Mouse (Mus musculus) cerebellum, postnatal 25 days (tissue): ENCODE results near the gene Trip6.
A peak's percentile ranks its signal among the peaks of the same experiment; 100 is the strongest.
"Not testable (repeated sequence)": the region's sequence is repeated elsewhere in the genome, so short reads cannot be mapped to it uniquely, and the experiment has no call there.

Source experiments
- DNase-seq, 2 experiments: peaks; one replicate each; pipeline ENCODE4 v3.0.0; 2021; ENCODE audit warnings: mixed read lengths in 2 of 2

The Trip6 gene

DNA sequence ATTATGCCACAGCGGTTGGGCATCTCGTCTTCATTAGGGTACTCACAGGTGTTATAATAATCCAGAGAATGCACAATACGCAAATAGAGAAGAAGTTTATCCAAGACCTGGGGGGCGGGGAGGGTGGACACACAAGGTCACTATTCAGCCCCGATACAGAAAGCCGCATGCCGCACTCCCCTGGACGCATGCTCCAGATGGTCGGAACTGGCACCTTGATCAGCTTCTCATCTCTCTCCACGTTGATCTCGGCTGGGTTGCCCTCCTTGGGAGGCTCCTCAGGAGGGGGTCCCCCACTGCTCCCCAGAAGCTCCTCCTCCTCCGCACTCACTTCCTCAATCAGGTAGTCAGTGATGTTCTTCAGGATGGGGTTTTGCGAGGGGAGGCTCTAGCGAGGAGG, 17.1 kb downstream of the Trip6 start:
- DNase-seq = no peak

DNA sequence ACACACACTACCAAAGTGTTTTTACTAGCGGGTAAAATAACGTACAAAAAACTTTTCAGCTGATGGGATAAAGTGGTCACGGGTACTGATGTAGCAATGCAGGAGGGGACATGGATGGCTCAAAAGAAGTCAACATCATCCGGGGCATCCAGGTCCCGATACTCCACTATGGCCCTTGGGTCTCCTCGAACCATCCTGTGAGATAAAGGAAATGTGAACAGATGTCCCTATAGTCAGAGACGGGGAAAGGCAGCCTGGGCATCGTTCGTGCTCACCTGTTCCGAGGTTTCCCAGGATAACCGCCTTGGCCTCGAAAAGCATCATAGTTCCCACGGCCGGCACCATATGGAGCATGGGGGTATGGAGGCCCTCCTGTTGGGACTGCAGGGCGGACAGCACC, 18.5 kb downstream of the Trip6 start:
- DNase-seq = no peak

DNA sequence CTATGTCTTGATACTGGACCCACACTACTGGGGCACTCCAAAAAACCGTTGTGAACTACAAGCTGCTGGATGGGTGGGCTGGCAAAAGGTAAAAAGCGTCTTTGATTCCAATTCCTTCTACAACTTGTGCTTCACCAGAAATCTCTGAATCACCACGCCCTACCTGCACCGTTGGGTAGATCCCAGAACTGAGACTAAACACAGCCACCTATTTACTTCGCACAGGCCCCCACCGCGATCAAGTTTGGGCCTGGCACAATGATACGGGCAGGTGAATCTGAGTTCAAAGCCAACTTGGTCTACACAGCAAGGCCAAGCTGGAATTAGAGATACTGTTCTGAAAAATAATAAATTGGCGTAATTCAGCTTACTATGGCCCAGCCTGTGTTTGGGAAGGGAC, 18.9 kb downstream of the Trip6 start:
- DNase-seq = no peak

DNA sequence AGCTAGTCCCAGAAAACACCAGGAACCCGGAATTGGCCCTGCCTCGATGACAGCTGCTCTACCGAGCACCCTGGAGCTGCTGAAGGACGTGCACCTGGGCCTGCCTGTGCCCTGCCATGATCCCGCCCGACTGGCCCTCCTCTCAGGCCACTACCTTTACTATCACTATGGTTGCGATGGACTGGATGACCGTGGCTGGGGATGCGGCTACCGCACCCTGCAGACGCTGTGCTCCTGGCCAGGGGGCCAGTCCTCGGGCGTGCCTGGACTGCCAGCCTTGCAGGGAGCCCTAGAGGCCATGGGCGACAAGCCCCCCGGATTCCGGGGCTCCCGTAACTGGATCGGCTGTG, 19.5 kb downstream of the Trip6 start:
- no peak for DNase-seq

DNA sequence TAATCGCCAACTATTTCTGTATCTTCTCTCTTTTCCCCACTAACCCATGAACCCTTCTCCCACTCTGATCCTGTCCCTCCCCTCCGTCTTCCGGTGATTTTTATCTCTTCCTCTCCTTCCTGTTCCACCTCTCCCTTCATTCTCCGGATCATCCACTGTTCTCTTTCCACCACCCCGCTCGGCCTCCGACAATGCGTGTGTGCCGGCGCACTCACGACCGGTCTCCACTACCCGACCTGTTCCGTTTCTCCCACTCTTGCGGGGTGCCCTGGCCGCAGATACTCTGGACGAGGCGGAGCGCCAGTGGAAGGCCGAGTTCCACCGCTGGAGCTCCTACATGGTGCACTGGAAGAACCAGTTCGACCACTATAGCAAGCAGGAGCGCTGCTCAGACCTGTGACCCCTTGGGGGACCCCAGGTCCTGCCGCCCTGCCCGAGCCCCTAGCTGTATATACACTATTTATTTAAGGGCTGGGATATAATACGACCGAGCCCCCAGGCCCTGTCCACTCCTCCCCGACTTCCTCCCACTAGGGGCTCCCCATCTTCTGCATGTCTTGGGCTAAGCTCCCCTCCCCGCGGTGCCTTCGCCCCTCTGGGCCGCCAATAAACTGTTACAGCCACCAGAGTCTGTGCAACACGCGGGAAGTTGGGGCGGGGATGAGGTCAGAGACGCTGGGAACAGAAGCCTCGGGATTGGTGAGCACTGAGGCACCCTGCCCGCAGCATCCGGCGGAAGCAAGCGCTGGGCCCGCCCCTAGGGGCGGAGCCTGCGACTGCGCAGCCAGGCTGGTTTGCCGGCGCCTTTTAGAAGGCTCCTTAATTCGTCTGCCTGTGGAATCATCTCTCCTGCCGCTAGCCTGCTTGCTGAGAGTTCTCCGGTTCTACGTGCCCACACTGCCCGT, 20.1 kb downstream of the Trip6 start, which contains the start of gene Ufsp1:
Gene Ufsp1 (plus strand): TSS at position 791 of the 905 bp plus-strand sequence.
- peak; percentile 97 to 98 for DNase-seq

DNA sequence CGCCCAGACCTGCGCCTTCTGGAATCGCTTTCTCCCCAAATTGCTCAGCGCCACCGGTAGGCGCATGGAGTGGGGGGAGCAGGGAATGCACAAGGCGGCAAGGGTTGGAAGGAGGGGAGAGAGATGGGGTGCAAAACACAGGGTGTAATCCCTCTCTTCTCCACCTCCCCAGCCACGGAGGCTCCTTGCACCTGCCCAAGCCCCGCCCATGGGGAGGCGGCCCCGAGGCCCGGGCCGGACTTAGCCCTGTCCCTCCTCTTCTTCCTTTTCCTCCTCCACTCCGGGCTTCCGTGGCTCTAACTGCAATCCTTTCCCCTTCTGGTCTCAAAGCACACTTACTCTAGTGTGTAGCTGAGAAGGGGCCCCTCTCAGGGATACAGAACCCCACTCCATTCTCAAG, 20.9 kb downstream of the Trip6 start:
- peak; percentile 85 to 91 for DNase-seq

DNA sequence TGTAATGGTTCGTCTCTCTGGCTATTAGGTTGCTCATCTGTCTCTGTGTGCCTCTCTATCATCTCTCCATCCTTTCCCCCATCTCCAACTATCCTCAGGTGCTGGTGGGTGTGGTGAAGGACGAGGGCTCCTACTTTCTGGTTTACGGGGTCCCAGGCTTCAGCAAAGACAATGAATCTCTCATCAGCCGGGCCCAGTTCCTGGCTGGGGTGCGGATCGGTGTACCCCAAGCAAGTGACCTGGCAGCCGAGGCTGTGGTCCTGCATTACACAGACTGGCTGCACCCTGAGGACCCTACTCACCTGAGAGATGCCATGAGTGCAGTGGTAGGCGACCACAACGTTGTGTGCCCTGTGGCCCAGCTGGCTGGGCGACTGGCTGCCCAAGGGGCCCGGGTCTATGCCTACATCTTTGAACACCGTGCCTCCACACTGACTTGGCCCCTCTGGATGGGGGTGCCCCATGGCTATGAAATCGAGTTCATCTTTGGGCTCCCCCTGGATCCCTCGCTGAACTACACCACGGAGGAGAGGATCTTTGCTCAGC, 22.8 kb downstream of the Trip6 start:
- DNase-seq = no peak

DNA sequence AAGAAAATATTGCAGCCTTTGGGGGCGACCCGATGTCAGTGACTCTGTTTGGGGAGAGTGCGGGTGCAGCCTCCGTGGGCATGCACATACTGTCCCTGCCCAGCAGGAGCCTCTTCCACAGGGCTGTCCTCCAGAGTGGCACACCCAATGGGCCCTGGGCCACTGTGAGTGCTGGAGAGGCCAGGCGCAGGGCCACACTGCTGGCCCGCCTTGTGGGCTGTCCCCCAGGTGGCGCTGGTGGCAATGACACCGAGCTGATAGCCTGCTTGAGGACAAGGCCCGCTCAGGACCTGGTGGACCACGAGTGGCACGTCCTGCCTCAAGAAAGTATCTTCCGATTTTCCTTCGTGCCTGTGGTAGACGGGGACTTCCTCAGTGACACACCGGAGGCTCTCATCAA, 23.5 kb downstream of the Trip6 start:
- peak; percentile 71 to 84 for DNase-seq

DNA sequence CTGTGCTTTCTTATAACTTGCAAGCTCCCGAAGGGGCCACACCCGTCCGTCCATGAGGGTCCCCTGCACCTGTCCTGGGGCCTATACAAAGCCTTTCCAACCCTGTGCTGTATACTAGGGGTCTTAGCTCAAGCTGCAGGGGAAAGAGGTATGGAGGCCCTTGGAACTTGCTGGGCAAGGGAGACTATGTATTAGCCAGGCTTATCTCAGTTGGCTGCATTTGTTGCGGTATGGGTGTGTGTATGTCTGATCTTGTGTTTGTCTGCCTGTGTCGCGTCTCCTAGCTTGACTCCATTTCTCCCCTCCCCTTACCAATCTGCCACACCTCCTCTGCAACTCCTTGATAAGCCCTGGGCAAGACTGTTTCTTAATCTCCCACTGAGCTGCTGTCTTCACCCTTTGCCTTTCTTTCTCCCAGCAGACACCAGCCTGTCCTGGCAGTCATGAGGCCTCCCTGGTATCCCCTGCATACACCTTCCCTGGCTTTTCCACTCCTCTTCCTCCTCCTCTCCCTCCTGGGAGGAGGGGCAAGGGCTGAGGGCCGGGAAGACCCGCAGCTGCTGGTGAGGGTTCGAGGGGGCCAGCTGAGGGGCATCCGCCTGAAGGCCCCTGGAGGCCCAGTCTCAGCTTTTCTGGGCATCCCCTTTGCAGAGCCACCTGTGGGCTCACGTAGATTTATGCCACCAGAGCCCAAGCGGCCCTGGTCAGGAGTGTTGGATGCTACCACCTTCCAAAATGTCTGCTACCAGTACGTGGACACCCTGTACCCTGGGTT, 24.4 kb downstream of the Trip6 start:
- no peak for DNase-seq

DNA sequence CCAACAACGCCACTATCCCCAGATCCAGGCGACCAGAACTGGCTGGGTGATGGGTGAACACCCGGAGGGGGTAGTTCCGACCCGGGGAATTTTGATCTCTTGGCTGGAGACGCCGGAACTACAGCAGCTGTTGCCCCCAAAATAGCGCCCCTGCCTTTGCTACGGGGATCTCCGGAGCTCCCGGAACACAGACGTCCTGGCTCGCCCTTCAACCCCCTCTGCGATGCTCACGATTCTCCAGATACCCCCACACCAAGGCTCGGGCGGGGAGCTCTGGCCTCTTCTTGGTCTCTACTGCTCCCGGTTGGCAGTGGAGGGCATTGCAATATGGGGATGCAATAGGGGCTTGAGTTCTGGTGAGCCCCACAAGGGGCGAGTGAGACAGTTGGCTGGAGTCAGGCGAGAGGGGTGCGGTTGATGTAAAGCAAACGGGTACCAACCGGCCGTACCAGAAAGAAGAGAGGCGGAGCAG, 25.2 kb downstream of the Trip6 start:
- DNase-seq = peak; percentile 77 to 82

DNA sequence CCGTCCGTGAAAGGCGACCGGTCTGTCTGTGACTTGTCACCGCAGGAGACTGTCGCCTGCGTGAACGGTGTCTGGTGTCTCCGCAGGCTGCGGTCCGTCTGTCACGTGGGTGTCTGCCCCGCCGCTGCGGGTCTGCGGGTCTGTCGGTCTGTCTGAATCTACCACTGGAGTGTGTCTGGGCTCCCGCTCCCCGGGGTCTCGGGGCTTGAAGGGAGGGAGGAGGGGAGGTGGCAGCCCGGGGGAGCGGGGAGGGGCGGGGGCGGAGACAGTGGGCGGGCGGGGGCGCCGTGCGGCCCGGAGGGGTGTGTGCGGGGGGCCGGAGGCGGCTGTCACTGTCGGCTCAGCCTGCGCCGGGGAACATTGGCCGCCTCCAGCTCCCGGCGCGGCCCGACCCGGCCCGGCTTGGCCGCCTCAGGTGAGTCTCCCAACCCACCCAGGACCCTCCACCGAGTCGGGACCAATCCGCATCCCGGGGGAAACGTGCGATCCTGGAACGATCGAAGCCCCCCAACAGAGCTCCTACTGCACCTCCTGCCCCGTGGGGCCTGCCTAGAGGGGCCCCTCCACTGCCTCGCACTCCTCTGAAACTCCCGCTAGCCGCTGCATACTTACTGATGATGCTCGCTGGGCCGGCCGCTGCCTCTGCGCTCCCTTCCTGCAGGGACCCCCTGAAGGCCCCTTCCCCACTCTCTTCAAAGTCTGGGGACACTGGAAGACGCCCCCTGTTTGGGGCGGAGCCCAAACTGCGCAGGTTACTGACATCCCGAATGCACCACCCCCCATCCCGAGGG, 26.1 kb downstream of the Trip6 start:
- DNase-seq = peak; percentile 80 to 81

DNA sequence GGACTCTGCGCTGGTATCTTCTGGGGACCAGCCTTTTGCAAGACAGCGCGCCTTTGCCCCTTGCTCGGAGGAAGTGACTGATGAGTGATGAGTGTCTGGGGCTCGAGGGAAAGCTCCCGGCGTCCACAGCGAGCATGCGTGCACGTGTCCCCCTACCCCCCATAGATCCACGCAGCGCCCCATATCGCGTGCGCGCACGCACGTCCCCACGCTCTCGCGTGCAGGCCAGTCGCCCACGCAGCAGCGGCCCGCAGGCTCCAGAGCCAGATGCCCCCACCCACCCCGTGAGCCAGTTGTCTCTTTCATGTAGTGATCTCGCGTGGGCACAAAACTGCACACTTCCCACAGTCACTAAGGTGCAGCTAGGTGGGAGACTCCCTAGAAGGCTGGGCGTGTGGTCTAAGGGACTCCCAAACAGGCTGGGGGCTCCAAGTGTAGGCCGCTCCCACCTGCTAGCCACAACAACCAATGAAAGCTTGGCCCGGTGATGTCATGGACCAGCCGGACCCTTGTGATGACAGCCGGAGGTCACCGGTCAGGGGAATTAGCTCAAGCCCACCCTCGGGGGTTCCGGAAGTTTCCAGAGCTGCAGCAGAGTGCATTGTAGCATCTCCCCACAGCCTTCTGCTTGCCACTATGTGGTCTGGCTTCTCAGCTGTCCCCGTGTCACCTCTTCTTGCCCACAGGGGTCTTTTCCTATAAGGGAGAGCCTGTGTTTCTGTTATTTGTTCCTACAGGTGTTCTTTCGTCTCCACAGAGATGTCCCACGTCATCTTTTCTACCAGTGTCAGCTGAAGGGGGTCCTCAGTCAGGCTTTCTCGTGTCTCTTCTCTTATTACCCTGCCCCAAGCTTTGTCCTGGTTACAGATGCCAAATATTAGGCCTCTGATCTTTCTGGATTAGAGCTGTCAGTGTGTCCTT, 26.9 kb downstream of the Trip6 start, which contains the start of gene Ache:
Gene Ache (plus strand): TSS at position 488 of the 921 bp plus-strand sequence.
- peak; percentile 91 to 94 for DNase-seq

DNA sequence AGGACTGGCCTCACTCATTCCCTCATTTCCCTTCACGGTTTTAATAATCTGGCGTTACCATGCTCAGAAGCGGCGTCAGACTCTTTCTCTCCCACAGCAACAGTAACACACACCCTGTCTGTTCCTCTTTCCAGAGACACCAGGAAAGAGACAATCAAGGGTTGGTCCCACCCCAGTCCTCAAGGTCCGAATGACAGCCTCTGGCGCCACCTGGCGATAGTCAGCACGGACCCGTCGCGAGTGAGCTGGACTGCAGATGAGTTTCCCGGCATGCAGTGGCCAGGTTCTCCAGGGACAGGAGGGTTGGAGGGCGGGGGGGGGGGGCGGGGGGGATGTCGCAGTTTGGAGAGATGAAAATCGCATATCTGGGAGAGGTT, 27.6 kb downstream of the Trip6 start:
- DNase-seq = peak; percentile 96 to 97

DNA sequence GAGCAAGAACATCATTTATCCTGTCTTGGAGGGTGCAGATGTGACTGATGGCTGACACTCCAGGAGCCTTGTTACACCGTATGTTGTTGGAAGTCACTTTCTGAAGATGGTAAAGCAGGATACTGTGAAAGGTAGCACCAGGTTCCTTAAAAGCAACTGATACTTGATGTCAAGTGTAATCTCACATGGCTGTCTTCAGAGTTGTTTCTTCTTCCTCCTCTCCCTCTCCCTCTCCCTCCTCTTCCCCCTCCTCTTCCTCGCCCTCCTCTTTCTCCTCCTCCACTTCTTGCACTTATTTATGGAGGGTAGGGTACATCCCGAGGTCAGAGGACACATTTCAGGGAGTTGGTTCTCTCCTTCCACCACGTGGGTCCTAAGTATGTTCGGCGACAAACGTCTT, 28.2 kb downstream of the Trip6 start:
- DNase-seq = no peak

DNA sequence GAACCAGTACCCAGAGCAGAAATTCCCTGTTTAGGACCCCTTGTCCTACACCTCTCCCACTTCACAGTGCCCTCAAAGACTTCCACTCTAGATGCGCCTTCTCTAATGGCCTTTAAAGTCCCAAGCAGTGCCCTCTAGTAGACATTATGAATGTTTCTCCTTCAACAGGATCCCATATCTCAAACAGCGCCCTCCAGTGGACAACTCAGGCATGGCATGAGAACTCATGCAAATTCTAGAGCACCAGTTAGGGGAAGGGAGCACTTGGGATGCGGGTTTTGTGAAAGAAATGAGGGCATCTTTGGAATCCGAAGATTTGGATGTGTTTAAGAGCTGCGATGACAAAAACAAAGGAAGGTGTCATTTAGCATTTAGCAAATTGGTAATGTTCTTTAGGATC, 29.2 kb downstream of the Trip6 start:
- DNase-seq = peak; percentile 57 to 76

DNA sequence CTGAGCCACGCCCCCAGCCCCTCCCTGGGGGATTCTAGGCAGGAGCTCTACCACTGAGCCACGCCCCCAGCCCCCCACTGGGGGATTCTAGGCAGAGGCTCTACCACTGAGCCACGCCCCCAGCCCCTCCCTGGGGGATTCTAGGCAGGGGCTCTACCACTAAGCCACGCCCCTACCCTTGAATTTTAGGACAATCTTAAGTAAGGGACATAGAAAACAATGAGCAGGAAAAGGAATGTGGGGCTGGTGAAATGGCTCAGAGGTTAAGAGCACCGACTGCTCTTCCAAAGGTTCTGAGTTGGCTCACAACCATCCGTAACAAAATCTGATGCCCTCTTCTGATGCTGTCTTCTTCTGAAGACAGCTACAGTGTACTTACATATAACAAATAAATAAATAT, 29.8 kb downstream of the Trip6 start:
- DNase-seq = not testable (repeated sequence)

DNA sequence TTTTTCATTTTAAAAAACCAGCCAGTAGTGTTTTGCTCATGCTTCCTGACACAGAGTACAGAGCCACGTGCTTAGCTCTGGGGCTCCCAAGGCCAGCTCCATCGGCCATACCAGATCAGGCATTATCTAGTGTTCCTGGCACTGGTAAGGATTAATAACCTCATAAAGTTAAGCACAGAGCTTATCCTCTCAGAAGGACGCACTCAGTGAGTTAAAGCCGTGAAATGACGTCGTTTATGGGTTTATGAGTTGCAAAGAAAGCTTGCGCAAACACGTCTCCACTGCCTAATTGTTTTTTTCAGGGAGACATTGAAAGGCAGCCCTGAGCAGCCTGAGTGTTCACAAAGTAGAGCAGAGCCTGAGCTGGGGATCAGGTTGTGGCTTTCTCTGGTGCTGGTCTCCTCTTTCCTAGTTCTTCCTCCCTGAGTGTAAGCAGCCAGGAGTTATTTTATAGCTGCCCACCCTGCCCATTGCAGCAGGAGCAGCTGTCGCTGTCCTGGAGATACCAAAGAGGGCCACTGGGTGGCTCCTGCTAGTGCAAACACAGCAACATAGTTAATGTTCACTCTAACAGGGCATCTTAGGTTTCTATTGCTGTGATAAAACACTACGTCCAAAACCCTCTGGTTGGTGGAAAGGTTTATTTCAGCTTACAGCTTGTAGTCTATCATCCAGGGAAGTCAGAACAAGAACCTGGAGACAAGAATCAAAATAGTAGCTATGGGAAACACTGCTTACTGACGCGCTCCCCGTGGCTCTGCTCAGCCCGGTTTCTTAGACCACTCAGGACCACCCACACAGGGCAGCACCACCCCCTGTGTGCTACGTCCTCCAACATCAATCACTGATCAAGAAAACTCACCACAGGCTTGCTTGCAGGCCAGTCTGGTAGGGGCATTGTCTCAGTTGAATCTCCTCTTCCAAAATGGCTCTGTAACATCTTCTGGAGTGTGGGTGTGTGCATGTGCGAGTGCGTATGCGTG, 36.6 kb downstream of the Trip6 start:
- DNase-seq = peak in 1 of 2 experiments; percentile 53

DNA sequence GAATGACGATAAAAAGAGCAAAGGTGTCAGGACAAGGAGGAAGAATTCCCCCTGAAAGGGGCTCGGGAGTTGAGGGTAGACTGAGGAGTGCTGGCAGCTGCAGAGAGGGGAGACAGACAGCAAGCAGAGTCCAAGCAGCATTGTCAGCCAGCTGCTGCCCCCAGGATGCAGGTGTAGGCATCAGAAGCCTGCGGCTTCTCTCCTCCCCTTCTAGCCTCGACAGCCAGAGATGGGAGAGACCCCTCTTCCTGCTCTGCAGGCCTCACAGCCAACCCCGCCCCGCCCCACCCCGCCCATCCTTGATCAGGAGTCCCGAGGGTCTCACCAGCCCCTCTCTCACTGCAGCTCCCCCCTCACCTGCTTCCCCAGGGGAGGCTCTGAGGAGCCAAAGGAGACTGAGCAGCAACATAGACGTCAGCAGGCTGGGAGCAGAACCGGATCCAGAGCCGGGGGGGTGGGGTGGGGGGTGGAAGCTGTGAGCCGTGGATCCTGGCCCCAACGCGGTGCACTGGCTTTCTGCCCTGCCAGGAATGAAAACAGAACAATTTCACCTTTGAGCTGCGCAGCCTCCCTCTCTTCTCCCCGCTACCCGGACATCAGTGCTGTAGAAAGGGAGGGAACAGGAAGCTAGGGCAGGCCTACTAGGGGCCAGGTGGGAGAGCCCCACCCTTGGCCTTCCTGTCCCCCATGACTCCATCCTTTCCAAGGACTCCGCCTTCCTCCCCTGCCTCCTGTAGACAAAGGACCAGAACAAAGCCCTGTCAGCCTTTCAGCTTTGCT, 45.9 kb downstream of the Trip6 start:
- DNase-seq = no peak

DNA sequence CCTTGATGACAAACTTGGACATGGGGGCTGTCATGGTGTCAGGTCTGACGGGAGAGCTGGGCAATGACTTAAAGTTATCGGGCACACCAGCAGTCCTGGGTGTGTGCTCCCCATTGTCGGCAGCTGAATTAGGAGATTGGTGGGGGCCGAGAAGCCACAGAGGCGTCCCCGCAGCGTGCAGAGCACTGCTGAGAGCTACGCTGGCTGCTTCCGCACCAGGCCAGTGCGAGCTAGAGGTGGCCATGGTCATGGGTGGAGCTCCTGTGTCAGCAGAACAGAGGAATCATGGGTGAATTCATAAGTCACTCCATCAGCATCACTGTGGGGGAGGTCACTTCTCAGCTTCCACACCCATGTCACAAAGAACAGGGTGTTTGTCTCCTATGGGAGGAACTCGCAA, 49.4 kb downstream of the Trip6 start:
- DNase-seq = no peak
